Comparison of ENCODE assay signal across 12 mouse cellular contexts in genomic region chr17:29416757-29417156, GRCm38 (mm10). TPM values are rescaled to one million over a fixed set of nuclear protein-coding genes. Genes with fewer than 3 reads are reported as not detected.
DNase-seq lines count a peak whose midpoint lies in the region; ATAC-seq lines count a peak whose summit lies in the region.
"Had no signal": no experiment of that assay in that cellular context is flagged by ENCODE, and none has a peak within 500 bp of the region (broad histone marks: within the 10 kb centered on the region; RNA-seq: fewer than 3 reads in every experiment).

No protein-coding gene starts in this region.

- no peak for ATAC-seq in embryonic facial prominence, embryonic 12.5 days (ENCODE audit: insufficient number of reproducible peaks, insufficient read depth, low FRiP score, low TSS enrichment)
- ATAC-seq: inflammation-experienced regulatory T-cells, adult 6 months had no signal

- no peaks in the 10 kb centered on the region for H3K27me3 ChIP-seq in embryonic facial prominence, embryonic 12.5 days
- H3K27me3 ChIP-seq: neural tube, embryonic 13.5 days had no signal

- 41% methylated on average over 5 of the region's 5 CpGs for WGBS in embryonic facial prominence, embryonic 12.5 days

- no peaks in the 10 kb centered on the region for H3K9me3 ChIP-seq in embryonic facial prominence, embryonic 12.5 days
- H3K9me3 ChIP-seq: liver, embryonic 15.5 days; neural tube, embryonic 13.5 days had no signal

- peaks cover 21% of the 10 kb centered on the region for H3K4me1 ChIP-seq in embryonic facial prominence, embryonic 12.5 days

- peak; percentile 38 for DNase-seq in embryo, embryonic 9.5 days (ENCODE audit: extremely low spot score)
- no peak for DNase-seq in embryo, embryonic 10.5 days (ENCODE audit: low spot score)
- peak; percentile 51 for DNase-seq in kidney, postnatal 10 days
- DNase-seq in kidney, adult 18-20 months = no peak
- peak; percentile 32 for DNase-seq in naive thymus-derived CD4-positive, alpha-beta T cell, adult 2 months (ENCODE audit: low read depth)
- no peak for DNase-seq in adipocyte (ENCODE audit: low spot score)
- DNase-seq in adrenal gland, postnatal 14 days = no peak
- DNase-seq: cerebellum, adult 8-10 months had no signal

- no peaks in the 10 kb centered on the region for H3K36me3 ChIP-seq in embryonic facial prominence, embryonic 12.5 days
- H3K36me3 ChIP-seq: liver, embryonic 15.5 days; neural tube, embryonic 13.5 days had no signal

- peak overlapping the region; percentile 84 for H3K27ac ChIP-seq in embryonic facial prominence, embryonic 12.5 days
- H3K27ac ChIP-seq: liver, embryonic 15.5 days; neural tube, embryonic 13.5 days had no signal

- no peak overlapping the region for H3K4me3 ChIP-seq in embryonic facial prominence, embryonic 12.5 days

- H3K4me2 ChIP-seq in embryonic facial prominence, embryonic 12.5 days (replicated peaks) = peak overlapping the region; percentile 52

- H3K9ac ChIP-seq in embryonic facial prominence, embryonic 12.5 days = no peak overlapping the region
- H3K9ac ChIP-seq: liver, embryonic 15.5 days had no signal

RNA-seq across cellular contexts. Expression of gene Fgd2, which starts 56.0 kb away (rescaled TPM):
- 9.2 and 9.3 TPM in 2 replicates for polyA plus RNA-seq in embryonic facial prominence, embryonic 12.5 days (2016; fragmentation: Nextera tagmentation; extraction: Ambion mirVana)
- total RNA-seq in adrenal gland, postnatal 14 days (2021) = 2.2 and 11.5 TPM in 2 replicates

Comparison
In these comparisons a context has a peak if more than half of its experiments do, and no peak if none do; other contexts are left out.
1. DNase-seq: peak in embryo, embryonic 9.5 days (single experiment), kidney, postnatal 10 days (single experiment) and naive thymus-derived CD4-positive, alpha-beta T cell, adult 2 months (single experiment); none in embryo, embryonic 10.5 days (single experiment), kidney, adult 18-20 months (single experiment), adipocyte (single experiment) and adrenal gland, postnatal 14 days (single experiment).